Mouse (Mus musculus) CD4-positive helper T cell, adult 2 months (primary cell): ENCODE measurements around the gene Mitf.

Source experiments
- DNase-seq: peaks from one replicate; pipeline ENCODE4 v3.0.0-alpha.2; 2012; ENCODE audit warnings: low read depth, missing footprints, low spot score

Gene Mitf

GRCm38 (mm10) chr6:97940916-97941315 lies 134.1 kb downstream of the Mitf start:
- no peak for DNase-seq

DNA sequence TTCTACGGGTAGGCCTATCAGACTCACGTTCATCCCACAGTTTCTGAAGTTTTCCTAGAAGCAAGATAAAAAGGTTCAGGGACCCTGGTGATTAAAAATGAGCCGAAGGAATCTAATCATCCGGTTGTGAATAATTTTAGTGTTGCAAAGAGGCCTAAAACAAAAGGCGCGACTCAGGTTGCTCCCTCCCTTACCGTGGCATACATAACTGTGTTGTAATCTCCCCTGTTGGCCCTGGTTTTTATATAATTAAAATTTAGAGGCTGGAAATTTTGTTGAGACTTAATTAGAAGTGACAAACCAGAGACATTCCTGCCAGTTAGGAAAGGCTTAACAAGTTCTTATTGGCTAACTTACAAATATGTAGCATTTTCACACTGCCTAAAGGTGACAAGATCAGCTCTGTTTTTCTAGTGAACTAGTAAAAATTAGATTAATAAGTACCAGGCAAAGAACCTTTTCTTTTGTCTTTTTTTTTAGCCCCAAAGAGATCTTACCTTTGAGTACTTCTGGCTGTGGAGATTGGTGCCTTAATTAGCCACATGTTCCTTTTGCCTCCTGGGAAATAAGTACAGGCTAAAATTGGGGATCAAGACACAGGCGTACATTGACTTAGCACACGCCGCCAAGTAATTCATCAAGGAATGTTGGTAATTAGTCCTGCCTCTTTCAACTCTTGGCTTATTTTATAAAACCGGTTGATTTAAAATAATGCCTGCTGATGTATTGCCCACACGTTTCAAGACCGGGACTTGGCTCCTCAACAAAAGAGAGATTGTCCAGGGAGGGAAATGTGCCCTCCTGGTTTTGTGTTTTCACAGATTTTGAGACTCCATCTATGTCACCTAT lies 143.4 kb downstream of the Mitf start:
- DNase-seq: no peak

GRCm38 (mm10) chr6:97950882-97951245 lies 144.0 kb downstream of the Mitf start:
- DNase-seq: no peak

GRCm38 (mm10) chr6:97951711-97952110 lies 144.9 kb downstream of the Mitf start:
- DNase-seq: no peak

- no peak for DNase-seq
Observed at GRCm38 (mm10) chr6:97952845-97953244, 146.0 kb downstream of the Mitf start.

GRCm38 (mm10) chr6:97956121-97956520 lies 149.3 kb downstream of the Mitf start:
- DNase-seq: no peak

- DNase-seq: no peak
Observed at GRCm38 (mm10) chr6:97956636-97957035, 149.8 kb downstream of the Mitf start.

DNA sequence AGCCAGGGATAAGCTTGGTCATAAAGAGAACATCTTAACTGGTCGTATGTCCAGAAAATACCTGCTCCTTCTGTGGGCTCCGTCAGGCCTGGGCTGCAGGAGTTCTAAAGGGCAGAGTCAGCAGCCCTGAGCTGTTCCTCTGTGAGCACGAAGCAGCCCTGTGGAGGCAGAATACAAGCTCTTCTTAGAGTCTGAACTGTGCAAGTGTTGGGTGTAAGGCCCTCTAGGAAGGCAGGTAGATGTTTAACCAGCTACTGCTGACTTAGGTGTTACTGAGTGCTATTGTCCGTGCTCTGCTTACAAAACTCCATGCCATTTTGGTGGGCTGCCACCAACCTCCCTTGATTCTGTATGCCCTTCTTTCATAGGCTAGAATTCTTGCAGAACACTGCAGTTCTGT lies 151.4 kb downstream of the Mitf start:
- no peak for DNase-seq

DNA sequence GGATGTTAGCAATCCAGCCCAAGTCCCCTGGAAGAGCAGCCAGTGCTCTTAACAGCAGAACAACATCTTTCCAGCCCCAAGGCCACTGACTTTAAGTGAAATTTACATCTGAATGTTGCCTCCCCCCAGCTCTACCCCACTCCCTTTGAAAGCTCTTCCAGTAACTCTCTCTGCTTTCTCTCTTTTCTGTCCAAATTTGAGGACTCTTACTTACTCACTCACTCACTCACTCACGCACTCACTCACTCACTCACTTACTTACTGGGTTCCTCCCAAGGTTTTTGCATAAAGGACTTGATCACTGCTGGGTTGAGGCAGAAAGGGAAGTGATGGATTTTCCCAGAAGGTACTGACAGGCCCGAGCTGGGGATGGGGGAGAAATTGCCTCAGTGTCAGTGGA lies 154.9 kb downstream of the Mitf start:
- no peak for DNase-seq

- no peak for DNase-seq
Observed at GRCm38 (mm10) chr6:97962311-97962710, 155.5 kb downstream of the Mitf start.

DNA sequence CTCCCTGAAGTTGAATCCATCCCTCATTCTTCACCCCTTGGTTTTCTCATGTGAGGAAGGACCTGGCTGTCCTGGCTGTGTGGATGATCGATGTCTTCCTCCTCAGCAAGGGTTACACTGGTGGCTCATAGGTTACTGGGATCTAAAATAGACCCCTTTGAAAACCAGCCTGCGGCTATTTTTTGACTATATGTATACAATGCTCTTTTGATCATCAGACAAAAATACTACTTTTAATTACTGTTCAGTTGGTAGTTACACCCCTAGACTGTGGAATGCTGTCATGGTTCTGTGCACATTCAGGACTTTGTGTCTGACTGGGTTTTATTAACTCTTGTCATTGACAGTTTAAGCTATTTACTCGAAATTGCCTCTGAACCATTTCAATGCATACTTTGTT lies 157.9 kb downstream of the Mitf start:
- no peak for DNase-seq

DNA sequence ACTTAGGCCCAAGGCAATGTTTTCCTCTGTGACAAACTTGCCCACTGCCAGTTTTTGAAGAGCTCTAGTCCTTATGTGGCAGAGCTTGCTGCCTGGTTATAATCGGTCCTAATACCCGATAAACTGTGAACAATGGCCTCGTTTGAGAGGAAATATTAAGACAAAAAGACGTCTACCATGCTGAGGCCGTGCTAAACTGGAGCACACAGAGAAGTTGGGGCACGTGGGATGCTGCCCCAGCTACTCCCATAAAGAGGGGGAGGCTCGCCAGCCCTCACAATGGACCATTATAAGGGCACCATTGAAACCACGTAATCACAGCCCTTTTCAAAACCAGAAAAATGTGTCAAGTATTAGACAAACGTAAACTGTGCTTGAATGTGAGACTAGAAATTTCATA lies 174.8 kb downstream of the Mitf start:
- DNase-seq: no peak

GRCm38 (mm10) chr6:97985658-97986057 lies 178.8 kb downstream of the Mitf start:
- no peak for DNase-seq

DNA sequence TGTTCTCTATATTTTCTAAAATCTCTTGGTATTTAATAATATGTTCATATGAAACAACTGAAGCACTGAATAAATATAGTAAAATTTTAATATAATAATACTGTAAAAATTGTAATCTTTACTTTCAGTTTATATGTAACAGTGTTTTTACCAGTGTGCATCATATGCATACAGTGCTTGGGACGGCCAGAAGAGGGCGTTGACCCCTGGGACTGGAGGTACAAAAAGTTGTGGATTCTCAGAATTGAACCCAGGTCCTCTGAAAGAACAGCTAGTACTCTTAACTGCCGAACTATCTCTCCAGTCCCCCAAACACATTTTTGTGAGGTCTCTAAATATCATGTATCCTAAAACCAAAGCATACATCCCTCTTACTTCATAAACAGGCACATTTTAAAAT lies 179.6 kb downstream of the Mitf start:
- no peak for DNase-seq

DNA sequence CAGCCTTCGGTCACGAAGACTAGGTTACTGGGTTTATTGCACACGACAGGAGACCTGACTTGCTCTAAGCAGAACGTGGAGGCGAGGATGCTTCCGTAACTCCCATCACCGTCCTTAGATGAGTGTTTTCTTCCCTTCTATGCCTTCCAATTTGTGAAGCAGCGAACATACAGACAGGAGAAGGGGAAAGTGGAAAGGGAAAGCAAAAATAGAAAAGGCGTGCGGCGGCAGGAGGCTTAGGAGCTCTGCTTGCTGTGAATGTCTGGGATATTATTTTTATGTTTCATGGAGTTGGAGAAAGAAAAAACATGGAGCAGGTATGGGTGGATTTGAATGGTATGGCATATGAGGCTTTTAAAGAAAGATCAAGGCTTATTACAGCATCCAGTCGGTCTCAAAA lies 186.7 kb downstream of the Mitf start:
- no peak for DNase-seq

DNA sequence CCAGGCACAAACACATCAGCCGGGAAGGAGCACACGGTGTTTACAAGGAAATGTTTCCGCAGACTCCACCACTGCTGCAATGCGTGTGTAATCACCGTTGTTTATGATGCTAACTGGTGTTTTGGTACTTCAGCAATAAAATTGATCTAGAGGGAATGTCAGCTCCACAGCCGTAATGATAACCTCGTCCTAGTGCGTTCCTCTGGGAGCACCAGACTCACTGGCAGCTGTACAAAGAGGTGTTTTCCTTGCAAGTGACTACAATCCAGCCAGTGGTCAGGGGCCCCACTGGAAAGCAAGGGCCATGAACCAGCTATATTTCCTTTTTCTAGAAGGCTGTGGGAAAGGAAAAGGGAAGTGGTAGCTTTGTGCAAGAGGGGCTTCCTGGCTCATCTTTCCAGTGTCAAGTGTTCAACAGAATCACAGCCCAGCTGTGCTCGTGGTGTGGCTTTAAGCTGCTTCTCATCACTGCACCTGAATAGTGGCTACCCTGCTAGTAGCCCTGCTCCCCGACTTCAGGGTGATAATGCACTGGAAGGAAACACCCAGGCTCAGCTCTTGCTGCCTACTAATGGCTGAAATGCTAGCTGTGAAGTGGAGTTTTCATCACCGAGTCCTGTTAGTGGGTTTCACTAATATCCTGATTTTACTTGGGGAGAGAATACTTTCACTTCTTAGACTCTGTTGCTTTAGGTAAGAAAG lies 188.9 kb downstream of the Mitf start:
- DNase-seq: no peak

DNA sequence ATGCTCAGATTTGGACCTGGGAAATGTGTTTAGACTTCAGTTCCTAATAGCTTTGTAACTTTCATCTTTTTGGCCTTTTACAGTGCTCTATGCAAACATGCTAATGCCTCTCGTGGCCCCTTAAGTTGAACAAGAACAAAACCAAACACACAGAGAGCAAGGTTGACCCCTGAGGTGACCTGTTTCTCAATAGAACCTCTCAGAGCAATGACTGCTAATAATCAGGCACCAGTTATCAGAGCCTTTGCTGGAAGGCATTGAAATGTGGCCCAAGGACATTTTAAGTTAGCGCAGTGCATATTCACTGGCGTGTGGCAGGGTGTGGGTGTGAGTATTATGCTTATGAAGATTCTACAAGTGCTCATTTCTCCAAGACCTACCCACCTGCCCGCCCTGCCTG lies 194.7 kb downstream of the Mitf start:
- DNase-seq: no peak

DNA sequence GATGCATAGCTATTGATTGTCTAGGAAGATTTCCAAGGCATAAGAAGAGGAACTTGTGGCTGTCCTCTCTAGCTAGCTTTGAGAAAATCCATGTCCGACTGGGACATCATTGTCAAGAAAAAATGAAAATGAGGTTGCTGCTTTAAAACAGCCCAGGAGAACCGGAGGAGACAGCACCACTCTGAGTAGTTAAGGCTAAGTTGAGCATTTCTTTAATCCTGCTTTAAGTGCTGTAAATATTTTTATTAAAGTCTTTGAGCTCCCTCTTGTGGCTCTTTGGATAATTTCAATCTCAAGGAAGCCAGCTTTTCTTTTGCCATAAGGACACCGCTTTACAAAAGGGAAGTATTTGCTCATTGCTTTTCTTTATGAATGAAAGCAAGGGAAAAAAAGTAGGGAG lies 196.3 kb downstream of the Mitf start:
- peak; percentile 23 for DNase-seq

DNA sequence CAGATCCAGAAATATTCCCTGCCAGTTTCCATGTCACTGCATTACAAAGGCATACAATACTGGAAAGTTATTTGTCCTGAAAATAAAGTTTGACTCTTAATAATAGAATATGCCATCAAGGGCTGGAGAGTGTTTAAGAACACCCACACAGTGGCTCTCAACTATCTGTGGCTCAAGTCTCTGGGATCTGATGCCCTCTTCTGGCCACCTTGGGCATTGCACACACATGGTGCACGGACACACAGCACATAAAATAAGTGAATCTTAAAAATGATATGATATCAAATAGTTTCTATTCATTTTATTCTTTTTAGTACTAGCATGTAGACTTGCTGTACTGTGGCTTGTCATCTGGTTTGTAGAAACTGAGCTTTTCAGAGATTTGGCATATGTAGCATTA lies 198.7 kb downstream of the Mitf start:
- no peak for DNase-seq

DNA sequence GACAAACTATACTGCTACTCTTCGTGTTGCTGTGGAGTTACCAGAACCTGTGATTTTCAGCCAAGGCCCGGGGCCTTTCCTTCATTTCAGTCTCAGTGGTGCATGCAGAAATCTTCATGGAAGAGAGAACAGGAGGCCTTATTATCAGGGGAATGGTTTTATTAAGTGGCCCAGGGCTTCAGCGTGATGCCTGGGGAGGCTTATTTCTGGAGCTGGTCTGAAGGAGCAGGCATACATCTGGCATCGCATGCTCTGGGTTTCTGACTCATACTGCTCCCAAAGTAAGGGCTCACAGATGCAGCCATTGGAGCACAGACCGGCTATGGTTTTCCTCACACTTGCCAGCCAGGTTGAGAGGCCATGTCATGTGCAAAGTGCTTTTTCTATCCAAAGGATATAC lies 208.2 kb downstream of the Mitf start:
- DNase-seq: no peak

DNA sequence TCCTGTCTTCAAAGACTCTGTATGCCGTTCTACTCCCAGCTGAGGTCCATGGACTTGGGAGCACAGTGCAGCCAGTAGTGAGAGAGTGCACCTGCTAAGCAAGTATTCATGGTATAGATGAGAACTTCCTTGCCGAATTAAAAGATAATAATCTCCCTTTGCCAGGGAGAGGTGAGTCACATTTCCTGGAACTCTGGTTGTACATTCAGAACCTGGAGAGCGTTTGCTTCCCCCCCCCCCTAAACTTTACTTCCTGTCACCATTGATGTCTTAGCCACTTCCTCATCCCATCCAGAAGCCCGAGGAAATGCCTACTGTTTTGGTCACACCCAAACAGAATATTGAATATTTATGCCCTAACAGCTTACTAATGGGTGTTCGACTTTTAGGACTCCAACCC lies 209.0 kb downstream of the Mitf start:
- DNase-seq: no peak

- DNase-seq: no peak
Observed at GRCm38 (mm10) chr6:98023876-98024275, 217.0 kb downstream of the Mitf start.

- DNase-seq: no peak
Observed at GRCm38 (mm10) chr6:98038513-98038912, 231.7 kb downstream of the Mitf start.
